8 mouse cellular contexts compared by ENCODE assay signal in the genomic region with DNA sequence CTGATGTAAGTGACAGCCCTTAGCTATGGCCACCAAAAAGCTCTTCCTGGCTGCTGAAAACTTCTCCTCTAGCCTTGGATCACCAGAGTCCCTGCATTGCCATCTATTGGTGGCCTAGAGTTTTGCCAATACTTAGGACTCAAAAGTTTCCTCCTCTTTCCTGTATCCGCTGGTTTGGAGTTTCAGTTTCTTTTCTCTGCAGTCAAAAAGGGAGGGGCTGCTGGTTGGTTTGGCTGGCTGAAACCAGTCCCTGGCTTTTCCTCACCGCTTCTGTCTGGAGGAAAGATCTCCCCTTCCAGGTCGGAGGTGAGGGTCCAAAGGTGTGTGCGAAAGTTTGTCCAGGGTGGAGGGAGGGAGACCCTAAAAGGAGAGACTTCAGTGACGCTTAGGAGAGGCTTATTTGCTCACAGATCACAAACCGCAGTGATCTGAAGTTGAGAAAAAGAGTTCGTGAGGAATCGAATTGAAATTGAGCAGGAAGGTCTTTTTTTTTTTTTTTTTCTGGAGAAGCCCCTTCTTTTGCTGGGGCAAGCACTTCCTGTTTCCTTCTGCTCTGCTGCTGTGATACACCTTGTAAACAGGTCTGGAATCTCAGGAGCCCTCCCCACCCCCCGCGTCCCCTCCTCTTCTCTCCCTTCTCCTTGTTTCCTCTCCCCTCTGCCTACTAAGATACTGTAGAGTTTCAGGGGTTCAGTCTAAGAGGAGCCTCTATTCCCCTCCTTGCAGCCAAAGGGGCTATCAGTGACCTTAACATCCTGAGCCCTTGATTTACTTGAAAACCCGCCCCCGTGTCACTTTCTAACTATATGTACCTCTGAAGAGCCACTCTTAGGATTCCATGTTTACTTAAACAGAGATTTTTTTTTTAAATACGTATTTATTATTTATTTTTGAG. TPM values are rescaled to one million over a fixed set of nuclear protein-coding genes. Genes with fewer than 3 reads are reported as not detected.
DNase-seq lines count a peak whose midpoint lies in the region; ATAC-seq and TF ChIP-seq lines count a peak whose summit lies in the region.

A gene (plus strand): TSS at position 171 of the 895 bp plus-strand sequence.

- H3K27ac ChIP-seq in hindbrain, postnatal 0 days = peak within 1 kb of the TSS; percentile 33
- peak within 1 kb of the TSS; percentile 83 for H3K27ac ChIP-seq in limb, embryonic 10.5 days
- peak within 1 kb of the TSS; percentile 72 for H3K27ac ChIP-seq in midbrain, embryonic 10.5 days (replicated peaks)

- H3K4me2 ChIP-seq in hindbrain, postnatal 0 days (ENCODE audit: low read depth, low read length) = peak within 1 kb of the TSS; percentile 48

- H3K36me3 ChIP-seq in hindbrain, postnatal 0 days (ENCODE audit: insufficient read depth, low read length) = no peaks in the 10 kb centered on the region
- no peaks in the 10 kb centered on the region for H3K36me3 ChIP-seq in limb, embryonic 10.5 days
- no peaks in the 10 kb centered on the region for H3K36me3 ChIP-seq in midbrain, embryonic 10.5 days

- 10% methylated on average over 13 of the region's 13 CpGs for WGBS in hindbrain, postnatal 0 days
- WGBS in limb, embryonic 10.5 days = 10% methylated on average over 13 of the region's 13 CpGs
- 11% methylated on average over 13 of the region's 13 CpGs for WGBS in midbrain, embryonic 10.5 days

- H3K4me1 ChIP-seq in hindbrain, postnatal 0 days (ENCODE audit: insufficient read depth, low read length) = no peaks in the 10 kb centered on the region
- H3K4me1 ChIP-seq in limb, embryonic 10.5 days = peaks cover 6% of the 10 kb centered on the region; the same call in 1 of the 2 replicates
- peaks cover 2% of the 10 kb centered on the region; the same call in 1 of the 2 replicates for H3K4me1 ChIP-seq in midbrain, embryonic 10.5 days

- no peaks in the 10 kb centered on the region for H3K27me3 ChIP-seq in hindbrain, postnatal 0 days (ENCODE audit: insufficient read depth, low read length)
- H3K27me3 ChIP-seq in limb, embryonic 10.5 days (ENCODE audit: low read depth, poor library complexity, severe bottlenecking) = no peaks in the 10 kb centered on the region
- H3K27me3 ChIP-seq in midbrain, embryonic 10.5 days (ENCODE audit: low read depth, poor library complexity, severe bottlenecking) = no peaks in the 10 kb centered on the region

- no peak for DNase-seq in cerebellum, adult 9-10 months
- peak; percentile 67 for DNase-seq in c-Kit-positive CD71-positive TER-119-positive erythroid progenitor cells, embryonic 14.5 days (ENCODE audit: low spot score)
- DNase-seq in gastrocnemius, postnatal 10 days = peak; percentile 21
- peak; percentile 73 for DNase-seq in hindbrain, postnatal 0 days (ENCODE audit: low spot score)
- peak; percentile 49 for DNase-seq in limb, embryonic 10.5 days (ENCODE audit: low spot score)
- peak; percentile 29 for DNase-seq in midbrain, embryonic 10.5 days (ENCODE audit: low spot score)
- DNase-seq in spleen, adult 12 weeks (ENCODE audit: low spot score) = peak; percentile 51

- H3K4me3 ChIP-seq in hindbrain, postnatal 0 days (ENCODE audit: low read length) = peak within 1 kb of the TSS; percentile 40
- peak within 1 kb of the TSS; percentile 48 for H3K4me3 ChIP-seq in limb, embryonic 10.5 days
- peak within 1 kb of the TSS; percentile 47 for H3K4me3 ChIP-seq in midbrain, embryonic 10.5 days

- no peak within 1 kb of the TSS; the same call in 1 of the 2 replicates for H3K9ac ChIP-seq in hindbrain, postnatal 0 days (replicated peaks; ENCODE audit: low read length)

- no peaks in the 10 kb centered on the region for H3K9me3 ChIP-seq in hindbrain, postnatal 0 days (ENCODE audit: low read length)
- H3K9me3 ChIP-seq in limb, embryonic 10.5 days (replicated peaks) = no peaks in the 10 kb centered on the region
- H3K9me3 ChIP-seq in midbrain, embryonic 10.5 days (replicated peaks) = no peaks in the 10 kb centered on the region

- TF ChIP-seq CTCF in hindbrain, postnatal 0 days (IDR thresholded peaks at IDR 0.05; ENCODE audit: low read depth) = peak; percentile 70

- peak; percentile 49; the same call in 1 of the 2 replicates for ATAC-seq in cerebellum, adult (ENCODE audit: insufficient number of reproducible peaks, low FRiP score, low TSS enrichment)
- peak; percentile 83 for ATAC-seq in hindbrain, postnatal 0 days

RNA-seq across cellular contexts. Expression of the gene that starts here (rescaled TPM):
- total RNA-seq in gastrocnemius, postnatal 10 days (2021) = 1 to 10 TPM; 1.6 to 1.9 TPM
- 1.3 and 1.9 TPM in 2 replicates for total RNA-seq in hindbrain, postnatal 0 days (2014; rRNA removed)
- 1.1 and 1.6 TPM in 2 replicates for polyA plus RNA-seq in hindbrain, postnatal 0 days (2015; fragmentation: Nextera tagmentation; extraction: Ambion mirVana)
- polyA plus RNA-seq in limb, embryonic 10.5 days (2016; fragmentation: Nextera tagmentation; extraction: Ambion mirVana) = 0.31 and 0.91 TPM in 2 replicates
- 0.44 and 0.93 TPM in 2 replicates for polyA plus RNA-seq in midbrain, embryonic 10.5 days (2016; fragmentation: Nextera tagmentation; extraction: Ambion mirVana)

Comparison
In these comparisons a context has a peak if more than half of its experiments do, and no peak if none do; other contexts are left out.
1. Peak in DNase-seq, H3K4me3 ChIP-seq and H3K27ac ChIP-seq in limb, embryonic 10.5 days; RNA of the gene not detected or under 1 TPM.
2. Peak in DNase-seq, H3K4me3 ChIP-seq and H3K27ac ChIP-seq in midbrain, embryonic 10.5 days; RNA of the gene not detected or under 1 TPM.
3. H3K27ac ChIP-seq: peak in every context shown above with its lines; median percentile 83 in limb, embryonic 10.5 days; 72 in midbrain, embryonic 10.5 days; 33 in hindbrain, postnatal 0 days.